ENCODE assay signal across 24 mouse cellular contexts in the genomic region with DNA sequence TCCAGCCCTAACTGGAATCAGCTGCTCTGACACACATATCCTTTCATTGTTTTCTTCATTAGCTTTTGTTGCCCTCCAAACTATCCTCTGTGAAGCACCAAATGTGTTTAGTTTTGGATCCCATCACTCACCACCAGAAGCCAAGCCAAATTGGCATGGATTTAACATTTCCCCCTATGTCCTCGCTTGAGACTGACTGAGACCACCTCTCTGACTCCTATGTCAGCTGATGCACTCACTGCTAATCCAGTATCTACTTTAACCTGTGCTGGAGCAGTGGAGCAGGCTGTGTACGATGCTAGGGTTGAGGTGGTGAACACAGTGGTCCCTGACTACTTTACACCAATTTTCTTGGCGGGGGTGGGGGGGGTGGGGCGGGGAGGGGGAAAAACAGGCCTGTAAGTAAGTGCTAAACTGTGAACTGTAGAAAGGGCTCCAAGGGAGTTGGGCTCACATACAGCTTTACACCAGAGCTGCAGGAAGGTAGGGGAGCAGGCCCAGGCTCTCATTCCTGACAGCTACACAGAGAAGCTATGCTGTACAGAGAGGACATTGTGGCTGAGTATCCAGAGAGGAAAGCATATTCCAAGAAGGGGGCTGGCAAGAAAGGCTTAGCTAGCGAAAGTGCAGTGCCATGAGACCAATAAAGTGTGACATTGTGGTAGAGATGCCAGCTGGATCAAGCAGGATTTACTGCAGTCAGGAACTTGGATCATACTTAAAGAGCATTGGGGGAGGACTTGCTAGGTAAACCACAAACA.
DNase-seq lines count a peak whose midpoint lies in the region; ATAC-seq and TF ChIP-seq lines count a peak whose summit lies in the region.
"Had no signal": no experiment of that assay in that cellular context is flagged by ENCODE, and none has a peak within 500 bp of the region (broad histone marks: within the 10 kb centered on the region; RNA-seq: fewer than 3 reads in every experiment).

No protein-coding gene starts in this region.

- no peaks in the 10 kb centered on the region for H3K36me3 ChIP-seq in forebrain, embryonic 10.5 days (replicated peaks)
- no peaks in the 10 kb centered on the region for H3K36me3 ChIP-seq in forebrain, embryonic 14.5 days (ENCODE audit: control insufficient read depth, insufficient read depth, low read length)
- no peaks in the 10 kb centered on the region for H3K36me3 ChIP-seq in intestine, embryonic 14.5 days (ENCODE audit: control insufficient read depth, insufficient read depth, low read length)
- no peaks in the 10 kb centered on the region for H3K36me3 ChIP-seq in intestine, postnatal 0 days (ENCODE audit: control insufficient read depth, insufficient read depth)
- no peaks in the 10 kb centered on the region for H3K36me3 ChIP-seq in midbrain, postnatal 0 days (ENCODE audit: insufficient read depth, low read length)
- no peaks in the 10 kb centered on the region for H3K36me3 ChIP-seq in midbrain, embryonic 13.5 days
- H3K36me3 ChIP-seq: heart, embryonic 12.5 days; intestine, embryonic 15.5 days; midbrain, embryonic 15.5 days; neural tube, embryonic 15.5 days had no signal

- no peak overlapping the region for H3K4me2 ChIP-seq in forebrain, embryonic 14.5 days (ENCODE audit: low read length)
- H3K4me2 ChIP-seq in intestine, embryonic 14.5 days (ENCODE audit: low read length), result no peak overlapping the region
- no peak overlapping the region for H3K4me2 ChIP-seq in intestine, postnatal 0 days (replicated peaks; ENCODE audit: low read depth)
- H3K4me2 ChIP-seq in midbrain, postnatal 0 days (ENCODE audit: low read depth, low read length, poor library complexity, severe bottlenecking), result no peak overlapping the region
- no peak overlapping the region for H3K4me2 ChIP-seq in midbrain, embryonic 13.5 days (replicated peaks)
- H3K4me2 ChIP-seq: heart, embryonic 12.5 days; intestine, embryonic 15.5 days; midbrain, embryonic 15.5 days; neural tube, embryonic 15.5 days had no signal

- H3K27me3 ChIP-seq in forebrain, embryonic 10.5 days (ENCODE audit: poor library complexity, severe bottlenecking), result no peaks in the 10 kb centered on the region
- H3K27me3 ChIP-seq in forebrain, embryonic 14.5 days (replicated peaks; ENCODE audit: control insufficient read depth, insufficient read depth, low read length), result no peaks in the 10 kb centered on the region
- H3K27me3 ChIP-seq in intestine, embryonic 14.5 days (replicated peaks; ENCODE audit: control insufficient read depth, insufficient read depth, low read length), result no peaks in the 10 kb centered on the region
- no peaks in the 10 kb centered on the region for H3K27me3 ChIP-seq in intestine, postnatal 0 days (replicated peaks; ENCODE audit: control insufficient read depth, insufficient read depth, low read length)
- H3K27me3 ChIP-seq in midbrain, postnatal 0 days (ENCODE audit: insufficient read depth, low read length), result no peaks in the 10 kb centered on the region
- H3K27me3 ChIP-seq in midbrain, embryonic 13.5 days, result no peaks in the 10 kb centered on the region
- H3K27me3 ChIP-seq: heart, embryonic 12.5 days; intestine, embryonic 15.5 days; midbrain, embryonic 15.5 days; neural tube, embryonic 15.5 days; Patski had no signal

- no peak overlapping the region for H3K9ac ChIP-seq in forebrain, embryonic 14.5 days (ENCODE audit: low read length)
- no peak overlapping the region for H3K9ac ChIP-seq in intestine, embryonic 14.5 days (ENCODE audit: low read length)
- no peak overlapping the region for H3K9ac ChIP-seq in intestine, postnatal 0 days (ENCODE audit: low read depth, low read length)
- H3K9ac ChIP-seq in midbrain, postnatal 0 days (replicated peaks; ENCODE audit: low read length, poor library complexity, severe bottlenecking), result no peak overlapping the region
- no peak overlapping the region for H3K9ac ChIP-seq in midbrain, embryonic 13.5 days (replicated peaks)
- H3K9ac ChIP-seq: heart, embryonic 12.5 days; intestine, embryonic 15.5 days; liver, postnatal 0 days; midbrain, embryonic 15.5 days; neural tube, embryonic 15.5 days had no signal

- TF ChIP-seq CTCF in intestine, postnatal 0 days (IDR thresholded peaks at IDR 0.05; ENCODE audit: low read depth), result no peak
- no peak for TF ChIP-seq CTCF in midbrain, postnatal 0 days (IDR thresholded peaks at IDR 0.05)

- ATAC-seq in forebrain, embryonic 14.5 days, result no peak
- ATAC-seq in intestine, embryonic 14.5 days (replicated peaks; ENCODE audit: low FRiP score, low TSS enrichment, low read depth), result no peak
- ATAC-seq in intestine, postnatal 0 days, result no peak
- ATAC-seq in midbrain, postnatal 0 days (ENCODE audit: low FRiP score), result no peak
- no peak for ATAC-seq in midbrain, embryonic 13.5 days
- ATAC-seq: CD4-positive, CD25-positive, alpha-beta regulatory T cell, adult 4 months; intestine, embryonic 15.5 days; liver, postnatal 0 days; midbrain, embryonic 15.5 days; Patski had no signal

- DNase-seq in forebrain, embryonic 10.5 days (ENCODE audit: extremely low spot score, low spot score), result no peak
- no peak for DNase-seq in forebrain, embryonic 14.5 days (ENCODE audit: low spot score)
- peak; percentile 33 for DNase-seq in intestine, embryonic 14.5 days (ENCODE audit: low spot score)
- DNase-seq in midbrain, postnatal 0 days (ENCODE audit: low spot score), result peak; percentile 67
- DNase-seq in right cerebral cortex, adult 2 months (ENCODE audit: low spot score in 2 of 2), result no peak
- DNase-seq in urinary bladder, postnatal 4 days (ENCODE audit: low spot score in 2 of 2), result no peak
- DNase-seq: adrenal gland, postnatal 10 days; cerebellum, adult 11 months; cerebellum, postnatal 25 days; embryo, embryonic 11 days; heart, postnatal 14 days; liver, postnatal 0 days; right cerebral cortex, postnatal 14 days; spleen, adult 18-20 months; thymus, postnatal 25 days had no signal

- peaks cover 46% of the 10 kb centered on the region for H3K4me1 ChIP-seq in forebrain, embryonic 10.5 days
- peaks cover 23% of the 10 kb centered on the region for H3K4me1 ChIP-seq in forebrain, embryonic 14.5 days (ENCODE audit: control insufficient read depth, insufficient read depth, low read length)
- H3K4me1 ChIP-seq in intestine, embryonic 14.5 days (replicated peaks; ENCODE audit: control insufficient read depth, insufficient read depth, low read length), result no peaks in the 10 kb centered on the region
- no peaks in the 10 kb centered on the region for H3K4me1 ChIP-seq in intestine, postnatal 0 days (replicated peaks; ENCODE audit: control insufficient read depth, insufficient read depth, low read length)
- H3K4me1 ChIP-seq in midbrain, postnatal 0 days (ENCODE audit: insufficient read depth, low read length), result peaks cover 8% of the 10 kb centered on the region; the same call in 1 of the 2 replicates
- peaks cover 23% of the 10 kb centered on the region for H3K4me1 ChIP-seq in midbrain, embryonic 13.5 days (replicated peaks)
- H3K4me1 ChIP-seq: heart, embryonic 12.5 days; intestine, embryonic 15.5 days; megakaryocyte, embryonic 14.5 days had no signal

- WGBS in forebrain, embryonic 10.5 days, result 76% methylated on average over 5 of the region's 5 CpGs
- 58% methylated on average over 5 of the region's 5 CpGs for WGBS in forebrain, embryonic 14.5 days
- 69% methylated on average over 5 of the region's 5 CpGs for WGBS in intestine, embryonic 14.5 days
- WGBS in intestine, postnatal 0 days, result 76% methylated on average over 5 of the region's 5 CpGs
- WGBS in midbrain, postnatal 0 days, result 57% methylated on average over 5 of the region's 5 CpGs
- 70% methylated on average over 5 of the region's 5 CpGs for WGBS in midbrain, embryonic 13.5 days

- peak overlapping the region; percentile 63 for H3K27ac ChIP-seq in forebrain, embryonic 10.5 days
- H3K27ac ChIP-seq in forebrain, embryonic 14.5 days (ENCODE audit: low read depth, low read length), result no peak overlapping the region
- H3K27ac ChIP-seq in intestine, embryonic 14.5 days (ENCODE audit: low read depth), result no peak overlapping the region
- no peak overlapping the region for H3K27ac ChIP-seq in intestine, postnatal 0 days (ENCODE audit: low read depth, low read length)
- H3K27ac ChIP-seq in midbrain, postnatal 0 days (ENCODE audit: low read depth, low read length), result no peak overlapping the region
- no peak overlapping the region for H3K27ac ChIP-seq in midbrain, embryonic 13.5 days
- H3K27ac ChIP-seq: intestine, embryonic 15.5 days; midbrain, embryonic 15.5 days; neural tube, embryonic 15.5 days had no signal

- peaks cover 3% of the 10 kb centered on the region; the same call in 1 of the 2 replicates for H3K9me3 ChIP-seq in forebrain, embryonic 10.5 days
- H3K9me3 ChIP-seq in forebrain, embryonic 14.5 days (replicated peaks; ENCODE audit: control insufficient read depth, low read length), result no peaks in the 10 kb centered on the region
- no peaks in the 10 kb centered on the region; the same call in 1 of the 2 replicates for H3K9me3 ChIP-seq in intestine, embryonic 14.5 days (ENCODE audit: control insufficient read depth, low read length)
- H3K9me3 ChIP-seq in intestine, postnatal 0 days (ENCODE audit: control insufficient read depth), result no peaks in the 10 kb centered on the region
- no peaks in the 10 kb centered on the region for H3K9me3 ChIP-seq in midbrain, postnatal 0 days (ENCODE audit: low read length)
- no peaks in the 10 kb centered on the region for H3K9me3 ChIP-seq in midbrain, embryonic 13.5 days
- H3K9me3 ChIP-seq: heart, embryonic 12.5 days; intestine, embryonic 15.5 days; megakaryocyte, embryonic 14.5 days; midbrain, embryonic 15.5 days; neural tube, embryonic 15.5 days had no signal

- H3K4me3 ChIP-seq in forebrain, embryonic 10.5 days, result no peak overlapping the region
- H3K4me3 ChIP-seq in forebrain, embryonic 14.5 days (ENCODE audit: low read depth, low read length), result no peak overlapping the region
- H3K4me3 ChIP-seq in intestine, embryonic 14.5 days (ENCODE audit: low read depth, low read length), result no peak overlapping the region
- no peak overlapping the region for H3K4me3 ChIP-seq in intestine, postnatal 0 days (ENCODE audit: low read depth, low read length)
- H3K4me3 ChIP-seq in midbrain, postnatal 0 days (ENCODE audit: low read depth, low read length), result no peak overlapping the region
- H3K4me3 ChIP-seq in midbrain, embryonic 13.5 days (replicated peaks), result no peak overlapping the region
- H3K4me3 ChIP-seq: heart, embryonic 12.5 days; intestine, embryonic 15.5 days; megakaryocyte, embryonic 14.5 days; midbrain, embryonic 15.5 days; neural tube, embryonic 15.5 days had no signal

Comparison
In these comparisons a context has a peak if more than half of its experiments do, and no peak if none do; other contexts are left out.
1. DNase-seq: peak in intestine, embryonic 14.5 days (single experiment) and midbrain, postnatal 0 days (single experiment); none in forebrain, embryonic 10.5 days (single experiment), forebrain, embryonic 14.5 days (single experiment), right cerebral cortex, adult 2 months (0 of 2) and urinary bladder, postnatal 4 days (0 of 2).